Mouse (Mus musculus) induced T-regulatory cell, adult 2 months (primary cell): ENCODE results near the gene Galp.
"Not testable (repeated sequence)": the region's sequence is repeated elsewhere in the genome, so short reads cannot be mapped to it uniquely, and the experiment has no call there.

Experiments used
- DNase-seq: peaks from one replicate; pipeline ENCODE4 v3.0.0-alpha.2; 2012; ENCODE audit warnings: low read depth

The Galp gene

GRCm38 (mm10) chr7:6258232-6259220, 61.6 kb downstream of the Galp start:
- no peak for DNase-seq

GRCm38 (mm10) chr7:6260004-6260403, 63.1 kb downstream of the Galp start:
- not testable (repeated sequence) for DNase-seq

GRCm38 (mm10) chr7:6262120-6262519, 65.2 kb downstream of the Galp start:
- DNase-seq: no peak

DNA sequence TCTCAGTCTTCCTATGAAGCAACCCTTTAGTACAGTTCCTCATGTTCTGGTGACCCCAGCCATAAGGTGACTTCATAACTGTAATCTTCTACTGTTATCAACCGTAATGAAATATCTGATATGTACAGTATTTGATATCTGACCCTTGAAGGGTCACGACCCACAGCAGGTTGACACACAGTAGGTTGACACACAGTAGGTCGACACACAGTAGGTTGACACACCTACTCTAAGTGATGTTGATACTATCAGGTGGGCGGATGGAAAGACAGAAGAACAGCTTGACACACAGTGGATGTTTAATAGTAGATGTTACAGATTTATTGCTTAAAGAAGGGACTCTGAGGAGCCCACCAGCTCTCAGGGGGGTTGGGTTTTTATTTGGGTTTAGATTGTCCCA, 66.1 kb downstream of the Galp start:
- DNase-seq: no peak

DNA sequence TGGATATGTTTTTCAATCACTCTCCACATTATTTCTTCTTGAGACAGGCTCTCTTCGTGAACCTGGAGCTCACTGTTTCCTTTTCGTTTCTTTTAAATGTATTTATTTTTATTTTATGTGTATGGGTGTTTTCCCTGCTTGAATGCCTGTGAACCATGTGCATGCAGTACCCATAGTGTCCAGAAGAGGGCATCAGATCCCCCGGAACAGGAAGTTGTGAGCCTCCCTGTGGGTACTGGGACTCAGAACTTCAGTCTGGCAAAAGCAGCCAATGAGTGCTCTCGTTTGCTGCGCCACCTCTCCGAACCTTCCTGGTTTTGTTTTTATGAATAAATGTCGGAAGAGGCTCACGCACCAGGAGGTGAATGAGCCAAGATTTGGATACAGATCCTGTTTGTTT, 68.8 kb downstream of the Galp start:
- DNase-seq: peak; percentile 72
